Mouse (Mus musculus) liver, embryonic 14.5 days (tissue): ENCODE measurements at regions not wholly inside any gene's neighbourhood (a gene's known extent, or its start where the extent isn't known, plus 50 kb on each side); places are given as distances from the start of the nearest gene placed in this dataset.
A peak's percentile ranks its signal among the peaks of the same experiment; 100 is the strongest.

Experiments
- ATAC-seq: fragments of 200-750 bp; cut with Nextera tagmentation; 2 replicates; pipeline ENCODE4 v1.8.0; 2017; ENCODE audit warnings: moderate number of reproducible peaks, mild to moderate bottlenecking, moderate library complexity; ENCODE audit not compliant: insufficient read depth
- DNase-seq, 3 experiments: peaks; one replicate each; pipeline ENCODE4 v3.0.0-alpha.2; 2012 to 2013; ENCODE audit warnings: low read depth in 3 of 3, low spot score in 3 of 3
- H3K27ac ChIP-seq: fragments of 300-500 bp; sonication (generic); 2 replicates; pipeline ENCODE4 v1.5.1; 2014; ENCODE audit warnings: moderate library complexity, mild to moderate bottlenecking, control low read depth, inconsistent platforms
- H3K27me3 ChIP-seq: fragments of 300-500 bp; sonication (generic); 2 replicates; pipeline ENCODE4 v1.6.1; 2014; ENCODE audit warnings: mild to moderate bottlenecking, low read length, moderate library complexity; ENCODE audit not compliant: control insufficient read depth, insufficient read depth
- H3K36me3 ChIP-seq: fragments of 300-500 bp; sonication (generic); replicated peaks from 2 replicates; pipeline ENCODE4 v1.6.1; 2014; ENCODE audit warnings: low read depth; ENCODE audit not compliant: control insufficient read depth, insufficient read depth
- H3K4me1 ChIP-seq, 2 experiments: fragments of 200-500 bp in 1 of 2; fragments of 300-500 bp in 1 of 2; sonication (generic) in 1 of 2; replicated peaks; 2 replicates each; pipeline ENCODE4 v1.6.1; 2012 to 2014; ENCODE audit warnings: antibody characterized with exemption in 1 of 2, inconsistent platforms in 1 of 2, low read length in 1 of 2; ENCODE audit not compliant: control insufficient read depth in 2 of 2, insufficient read depth in 2 of 2
- H3K4me2 ChIP-seq: fragments of 300-500 bp; sonication (generic); 2 replicates; pipeline ENCODE4 v1.6.1; 2014; ENCODE audit warnings: low read depth, mild to moderate bottlenecking, control low read depth, moderate library complexity
- H3K4me3 ChIP-seq, 2 experiments: fragments of 200-500 bp in 1 of 2; fragments of 300-500 bp in 1 of 2; sonication (generic) in 1 of 2; 2 replicates each; pipeline ENCODE4 v1.5.1; 2012 to 2014; ENCODE audit warnings: low read depth in 2 of 2, low read length in 2 of 2, mild to moderate bottlenecking in 2 of 2, control low read depth in 1 of 2, inconsistent platforms in 1 of 2, moderate library complexity in 1 of 2; ENCODE audit not compliant: insufficient read depth in 1 of 2
- H3K9ac ChIP-seq: fragments of 300-500 bp; sonication (generic); replicated peaks from 2 replicates; pipeline ENCODE4 v1.6.1; 2014; ENCODE audit warnings: mild to moderate bottlenecking, control low read depth, moderate library complexity
- H3K9me3 ChIP-seq: fragments of 300-500 bp; sonication (generic); 2 replicates; pipeline ENCODE4 v1.6.1; 2016; ENCODE audit warnings: low read length, mixed read lengths; ENCODE audit not compliant: control insufficient read depth
- CTCF ChIP-seq: IDR thresholded peaks from 2 replicates; pipeline ENCODE4 v1.5.1; 2016; ENCODE audit warnings: antibody characterized with exemption, low read depth, control low read depth
- EP300 ChIP-seq: IDR thresholded peaks from 2 replicates; pipeline ENCODE4 v1.6.1; 2016; ENCODE audit warnings: antibody characterized with exemption, low read depth
- WGBS: fragments of 180-500 bp; shearing (Covaris S2); extraction: QIAGEN DNeasy Blood & Tissue Kit; methylation state at CpG from one replicate; pipeline ENCODE4 v1.1.7; 2014; ENCODE audit not compliant: insufficient replicate concordance; 5-methylcytosine and 5-hydroxymethylcytosine counted together

DNA sequence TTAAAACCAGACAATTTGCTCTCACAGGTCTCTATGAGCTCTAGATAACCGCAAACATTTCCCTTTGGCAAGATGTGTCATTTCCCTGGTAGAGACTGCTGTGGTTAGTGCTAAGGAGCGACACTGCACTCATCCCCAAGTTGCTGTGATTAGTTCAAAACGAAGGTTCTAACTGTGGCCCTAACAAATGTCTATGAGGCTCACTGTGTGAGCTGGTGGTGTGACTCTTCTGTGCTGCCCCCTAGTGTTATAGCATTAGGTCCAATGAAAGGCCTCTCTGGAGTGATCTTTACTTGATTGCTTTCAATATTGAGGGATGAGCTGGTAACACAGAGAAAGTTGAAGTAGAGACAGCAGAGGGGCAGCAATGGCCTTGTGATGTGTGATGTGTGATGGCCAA is 262.7 kb downstream of the Pmp22 start:
- Histone ChIP-seq H3K27me3 (no peaks in the 10 kb centered on the region), H3K9ac (no peak overlapping the region), H3K4me1 (no peaks in the 10 kb centered on the region; a peak in 1 of 4 replicates), H3K9me3 (no peaks in the 10 kb centered on the region), H3K27ac (no peak overlapping the region), H3K36me3 (no peaks in the 10 kb centered on the region), H3K4me3 (no peak overlapping the region), H3K4me2 (no peak overlapping the region)
- TF ChIP-seq CTCF = peak; percentile 38
- TF ChIP-seq EP300 = no peak
- DNase-seq (no peak), ATAC-seq (no peak)
- 38% methylated on average over 3 of the region's 3 CpGs for WGBS

DNA sequence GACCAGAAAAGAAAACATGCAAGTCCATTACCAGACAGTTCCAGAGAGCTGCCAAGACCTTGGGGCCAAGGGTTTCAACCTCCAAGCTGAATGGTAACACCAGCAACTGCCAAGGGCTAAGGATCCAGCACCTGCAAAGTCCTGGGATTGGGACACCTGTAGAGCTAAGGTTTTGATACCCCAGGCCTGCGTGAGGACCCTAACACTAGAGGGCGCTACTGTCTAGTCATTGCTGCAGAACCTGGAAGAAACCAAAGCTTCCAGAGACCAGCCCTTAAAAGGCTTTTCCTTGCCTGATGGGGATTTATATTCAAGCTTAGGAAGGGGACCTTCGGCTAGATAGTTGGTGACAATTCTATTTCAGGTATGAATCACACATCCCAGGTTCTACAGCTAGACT is 263.6 kb downstream of the Pmp22 start:
- H3K4me1 ChIP-seq = no peaks in the 10 kb centered on the region; a peak in 1 of 4 replicates
- H3K27ac ChIP-seq = no peak overlapping the region
- no peak overlapping the region for H3K4me3 ChIP-seq
- no peak for ATAC-seq
- WGBS = 40% methylated on average over 3 of the region's 3 CpGs
- no peaks in the 10 kb centered on the region for H3K27me3 ChIP-seq
- no peak for DNase-seq
- H3K36me3 ChIP-seq = no peaks in the 10 kb centered on the region
- H3K9ac ChIP-seq = no peak overlapping the region
- TF ChIP-seq CTCF = peak; percentile 55
- no peak for TF ChIP-seq EP300
- no peaks in the 10 kb centered on the region for H3K9me3 ChIP-seq
- H3K4me2 ChIP-seq = no peak overlapping the region

- WGBS = 36% methylated on average over 3 of the region's 3 CpGs
- Histone ChIP-seq H3K27ac (no peak overlapping the region), H3K9me3 (no peaks in the 10 kb centered on the region), H3K9ac (no peak overlapping the region), H3K36me3 (no peaks in the 10 kb centered on the region), H3K4me2 (no peak overlapping the region), H3K4me1 (no peaks in the 10 kb centered on the region; a peak in 1 of 4 replicates), H3K4me3 (no peak overlapping the region), H3K27me3 (no peaks in the 10 kb centered on the region)
- no peak for TF ChIP-seq CTCF
- TF ChIP-seq EP300 = no peak
- ATAC-seq (no peak), DNase-seq (no peak)
Observed at GRCm38 (mm10) chr11:63394201-63394600, 265.4 kb downstream of the Pmp22 start.

DNA sequence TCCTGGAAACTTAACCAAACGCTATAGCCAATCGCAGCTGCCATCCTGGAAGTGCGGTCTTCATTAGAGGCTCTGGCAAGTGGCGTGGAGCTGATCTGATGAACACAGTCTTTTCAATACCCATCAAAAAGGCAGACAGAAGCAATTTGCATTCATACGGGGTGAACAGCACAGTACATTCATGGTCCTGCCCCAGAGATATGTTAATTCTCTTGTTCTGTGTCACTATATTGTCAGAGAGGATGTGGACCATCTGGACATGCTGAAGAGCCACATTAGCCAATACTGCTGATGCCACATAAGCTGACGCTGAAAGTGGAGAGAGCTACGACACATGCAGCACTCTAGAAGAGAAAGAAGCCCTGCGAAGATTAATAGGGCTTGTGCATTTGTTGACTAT is 267.6 kb downstream of the Pmp22 start:
- H3K4me1 ChIP-seq = no peaks in the 10 kb centered on the region; a peak in 1 of 4 replicates
- H3K27ac ChIP-seq = no peak overlapping the region
- ATAC-seq = no peak
- WGBS = 72% methylated on average over 8 of the region's 8 CpGs
- TF ChIP-seq CTCF (no peak), EP300 (no peak)
- no peak for DNase-seq
- H3K9ac ChIP-seq = no peak overlapping the region
- H3K4me3 ChIP-seq = no peak overlapping the region
- no peaks in the 10 kb centered on the region for H3K27me3 ChIP-seq
- no peaks in the 10 kb centered on the region for H3K9me3 ChIP-seq
- H3K4me2 ChIP-seq = no peak overlapping the region
- H3K36me3 ChIP-seq = no peaks in the 10 kb centered on the region

DNA sequence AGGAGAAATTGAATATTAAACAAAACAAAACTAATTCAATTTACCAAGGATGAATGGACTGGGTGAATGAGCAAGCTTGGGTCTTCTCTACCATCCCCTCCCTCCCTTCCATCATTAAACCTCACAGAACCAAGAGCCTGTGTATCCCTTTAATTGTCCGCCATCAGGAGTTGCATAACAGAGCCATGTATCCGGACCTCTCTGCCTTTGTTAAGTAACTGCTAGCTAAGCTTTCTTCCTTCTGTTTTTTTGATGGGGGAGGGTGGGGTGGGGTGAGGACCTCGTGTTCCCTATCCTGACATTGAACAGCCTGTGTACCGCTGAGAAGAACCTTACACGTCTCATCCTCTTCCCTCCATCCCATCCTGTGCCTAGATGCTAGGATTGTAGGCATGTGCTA is 274.0 kb downstream of the Pmp22 start:
- DNase-seq (no peak), ATAC-seq (no peak)
- Histone ChIP-seq H3K9me3 (no peaks in the 10 kb centered on the region), H3K4me2 (no peak overlapping the region), H3K27me3 (no peaks in the 10 kb centered on the region), H3K9ac (no peak overlapping the region), H3K4me1 (no peaks in the 10 kb centered on the region), H3K36me3 (no peaks in the 10 kb centered on the region), H3K27ac (no peak overlapping the region), H3K4me3 (no peak overlapping the region)
- WGBS = 25% methylated on average over 5 of the region's 5 CpGs
- TF ChIP-seq CTCF = no peak
- TF ChIP-seq EP300 = no peak
